Mouse (Mus musculus) neural tube, embryonic 13.5 days (tissue): ENCODE measurements around the gene Mob1b. TPM values are rescaled to one million over a fixed set of nuclear protein-coding genes. Genes with fewer than 3 reads are reported as not detected.
A peak's percentile ranks its signal among the peaks of the same experiment; 100 is the strongest.

Source experiments
- ATAC-seq: fragments of 200-750 bp; cut with Nextera tagmentation; 2 replicates; pipeline ENCODE4 v1.8.0; 2017; ENCODE audit warnings: low read depth, mild to moderate bottlenecking, moderate TSS enrichment, moderate library complexity
- H3K27ac ChIP-seq: fragments of 300-500 bp; sonication (generic); replicated peaks from 2 replicates; pipeline ENCODE4 v1.5.1; 2015; ENCODE audit warnings: moderate library complexity, mild to moderate bottlenecking, inconsistent platforms
- H3K27me3 ChIP-seq: fragments of 300-500 bp; sonication (generic); 2 replicates; pipeline ENCODE4 v1.6.1; 2015; ENCODE audit warnings: mild to moderate bottlenecking, inconsistent platforms
- H3K36me3 ChIP-seq: fragments of 300-500 bp; sonication (generic); 2 replicates; pipeline ENCODE4 v1.6.1; 2015; ENCODE audit warnings: mild to moderate bottlenecking, inconsistent platforms
- H3K4me1 ChIP-seq: fragments of 300-500 bp; sonication (generic); replicated peaks from 2 replicates; pipeline ENCODE4 v1.6.1; 2015; ENCODE audit warnings: inconsistent platforms
- H3K4me2 ChIP-seq: fragments of 300-500 bp; sonication (generic); 2 replicates; pipeline ENCODE4 v1.6.1; 2015; ENCODE audit warnings: inconsistent platforms, mild to moderate bottlenecking, moderate library complexity
- H3K4me3 ChIP-seq: fragments of 300-500 bp; sonication (generic); 2 replicates; pipeline ENCODE4 v1.5.1; 2015; ENCODE audit warnings: mild to moderate bottlenecking, inconsistent platforms
- H3K9ac ChIP-seq: fragments of 300-500 bp; sonication (generic); 2 replicates; pipeline ENCODE4 v1.6.1; 2015; ENCODE audit warnings: moderate library complexity, mild to moderate bottlenecking, inconsistent platforms
- H3K9me3 ChIP-seq: fragments of 300-500 bp; sonication (generic); 2 replicates; pipeline ENCODE4 v1.6.1; 2016; ENCODE audit warnings: inconsistent platforms
- WGBS: fragments of 180-500 bp; shearing (Covaris S2); methylation state at CpG from one replicate; pipeline ENCODE4 v1.1.7; 2015; 5-methylcytosine and 5-hydroxymethylcytosine counted together
- polyA plus RNA-seq: library from polyadenylated mRNA; unstranded; fragments of >200 nt; fragmentation: Nextera tagmentation; extraction: Ambion mirVana; gene quantifications from 2 replicates; pipeline ENCODE4 v1.2.1, GENCODE M21; 2015

The Mob1b gene
- polyA plus RNA-seq, 1 experiment from 2014 or later: 9.8 TPM

DNA sequence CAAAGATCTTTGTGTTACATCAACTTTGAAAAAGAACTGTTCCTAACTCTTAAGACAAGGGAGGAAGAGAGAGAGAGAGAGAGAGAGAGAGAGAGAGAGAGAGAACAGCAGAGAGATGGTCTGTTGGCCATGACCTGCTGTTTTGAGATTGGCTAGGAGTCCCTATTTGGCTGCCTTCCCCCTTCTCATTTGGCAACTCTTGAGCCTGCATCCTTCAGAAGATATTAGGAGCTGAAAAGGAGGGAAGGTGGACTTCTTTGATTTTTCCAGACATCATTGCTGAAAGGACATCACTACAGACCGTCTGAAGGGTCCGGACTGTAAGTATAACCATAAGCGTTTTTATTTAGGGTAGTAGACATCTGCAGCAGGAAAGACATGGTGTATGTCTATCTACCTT, 73.0 kb downstream of the Mob1b start:
- Histone ChIP-seq H3K9me3 (no peaks in the 10 kb centered on the region), H3K27me3 (no peaks in the 10 kb centered on the region), H3K4me2 (no peak overlapping the region), H3K4me1 (0 out of 2 replicates have a peak, but pooled peaks cover 4% of the 10 kb centered on the region), H3K27ac (no peak overlapping the region), H3K4me3 (no peak overlapping the region), H3K9ac (no peak overlapping the region), H3K36me3 (no peaks in the 10 kb centered on the region)
- WGBS: 96% methylated on average over 3 of the region's 3 CpGs
- ATAC-seq: no peak

DNA sequence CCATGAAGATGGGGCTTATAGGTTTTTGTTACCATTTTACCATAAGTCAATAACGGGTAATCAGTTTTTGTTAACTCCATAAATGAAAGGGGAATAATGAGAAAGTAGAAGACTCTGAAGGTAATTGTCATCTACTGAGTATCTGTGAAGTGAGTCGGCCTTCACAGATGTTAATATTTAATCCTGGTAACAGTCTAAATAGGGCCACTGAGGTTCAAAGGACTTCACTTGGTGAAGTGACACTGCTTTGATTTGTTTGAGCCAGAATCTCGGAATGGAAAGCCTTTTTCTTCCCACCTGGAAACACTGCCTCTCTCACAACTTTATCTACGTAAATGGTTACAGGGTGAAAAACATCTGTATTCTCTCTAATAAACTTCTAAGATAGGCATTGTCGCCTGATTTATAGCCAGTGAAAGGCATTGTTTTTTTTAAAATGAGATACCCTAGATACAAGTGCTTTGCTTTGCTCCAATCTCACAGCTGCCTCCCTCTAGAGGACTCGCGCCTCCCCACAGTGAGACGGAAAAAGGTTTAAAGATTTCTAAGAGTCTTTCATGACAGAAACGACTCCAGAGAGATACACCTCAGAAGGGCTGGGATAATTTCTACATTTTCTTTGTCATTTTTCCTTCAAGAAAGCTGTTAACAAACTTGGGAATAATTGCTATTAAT, 75.4 kb downstream of the Mob1b start:
- H3K9me3 ChIP-seq: no peaks in the 10 kb centered on the region
- ATAC-seq: no peak
- no peaks in the 10 kb centered on the region for H3K27me3 ChIP-seq
- no peak overlapping the region for H3K9ac ChIP-seq
- 32% methylated on average over 9 of the region's 9 CpGs for WGBS
- 0 out of 2 replicates have a peak overlapping the region, but pooled peaks have one; percentile 4 for H3K4me2 ChIP-seq
- H3K4me1 ChIP-seq: 0 out of 2 replicates have a peak, but pooled peaks cover 4% of the 10 kb centered on the region
- H3K4me3 ChIP-seq: no peak overlapping the region
- no peak overlapping the region for H3K27ac ChIP-seq
- no peaks in the 10 kb centered on the region for H3K36me3 ChIP-seq

GRCm38 (mm10) chr5:88796588-88796987, 75.9 kb downstream of the Mob1b start:
- Histone ChIP-seq H3K27ac (no peak overlapping the region), H3K27me3 (no peaks in the 10 kb centered on the region), H3K4me3 (no peak overlapping the region), H3K4me1 (0 out of 2 replicates have a peak, but pooled peaks cover 4% of the 10 kb centered on the region), H3K4me2 (0 out of 2 replicates have a peak overlapping the region, but pooled peaks have one; percentile 4), H3K36me3 (no peaks in the 10 kb centered on the region), H3K9ac (no peak overlapping the region), H3K9me3 (no peaks in the 10 kb centered on the region)
- no peak for ATAC-seq
- WGBS: 57% methylated on average over 11 of the region's 11 CpGs

- Histone ChIP-seq H3K4me1 (0 out of 2 replicates have a peak, but pooled peaks cover 4% of the 10 kb centered on the region), H3K27me3 (no peaks in the 10 kb centered on the region), H3K36me3 (no peaks in the 10 kb centered on the region), H3K4me3 (no peak overlapping the region), H3K9ac (no peak overlapping the region), H3K4me2 (no peak overlapping the region), H3K27ac (no peak overlapping the region), H3K9me3 (no peaks in the 10 kb centered on the region)
- no peak for ATAC-seq
- WGBS: 76% methylated on average over 6 of the region's 6 CpGs
These were observed 76.5 kb downstream of the Mob1b start for GRCm38 (mm10) chr5:88797121-88797520.

DNA sequence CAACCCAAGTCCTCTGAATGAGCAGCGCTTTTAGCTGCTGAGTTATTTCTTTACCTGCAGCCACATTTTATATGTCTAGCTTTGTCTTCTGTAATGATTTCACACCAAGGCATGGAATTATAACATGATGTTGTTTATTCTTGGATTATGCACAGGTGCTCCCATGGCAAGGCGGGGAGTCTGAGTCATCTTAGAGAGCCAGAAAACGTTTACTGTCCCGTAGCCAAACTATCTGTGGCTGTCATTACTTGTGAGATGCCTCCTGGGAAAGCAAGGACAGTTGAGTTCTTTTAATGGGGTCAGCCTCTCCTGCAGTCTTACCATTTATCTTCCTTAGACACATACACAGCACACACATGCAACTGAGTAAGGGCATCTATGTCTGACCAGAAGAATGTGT, 85.0 kb downstream of the Mob1b start:
- WGBS: 89% methylated on average over 4 of the region's 4 CpGs
- H3K4me1 ChIP-seq: no peaks in the 10 kb centered on the region
- H3K4me2 ChIP-seq: no peak overlapping the region
- no peak for ATAC-seq
- no peak overlapping the region for H3K9ac ChIP-seq
- H3K36me3 ChIP-seq: no peaks in the 10 kb centered on the region
- no peaks in the 10 kb centered on the region for H3K9me3 ChIP-seq
- no peaks in the 10 kb centered on the region for H3K27me3 ChIP-seq
- H3K4me3 ChIP-seq: no peak overlapping the region
- no peak overlapping the region for H3K27ac ChIP-seq

DNA sequence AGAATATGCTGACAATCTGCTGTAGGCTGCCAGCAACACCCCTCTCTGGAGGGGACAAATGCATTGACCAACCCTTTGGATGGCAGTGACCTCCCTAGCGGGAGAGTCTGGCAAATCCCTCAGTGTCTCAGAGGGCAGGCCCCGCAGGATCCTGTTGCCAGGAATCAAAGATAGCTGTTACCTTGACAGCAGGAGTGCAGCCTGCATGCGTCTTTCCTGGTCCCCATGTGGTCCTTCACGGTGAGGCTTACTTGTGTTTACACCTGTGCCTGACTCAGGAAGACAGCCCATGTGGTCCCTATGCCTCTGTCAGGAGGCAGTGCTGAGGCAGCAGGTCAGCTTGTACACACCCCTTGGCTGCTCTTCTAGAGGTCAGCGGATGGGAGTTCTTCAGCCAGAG, 85.6 kb downstream of the Mob1b start:
- H3K36me3 ChIP-seq: no peaks in the 10 kb centered on the region
- H3K4me1 ChIP-seq: no peaks in the 10 kb centered on the region
- no peak overlapping the region; the same call in 1 of the 2 replicates for H3K9ac ChIP-seq
- no peak overlapping the region for H3K4me2 ChIP-seq
- no peak overlapping the region for H3K4me3 ChIP-seq
- no peak overlapping the region for H3K27ac ChIP-seq
- WGBS: 37% methylated on average over 5 of the region's 5 CpGs
- H3K27me3 ChIP-seq: no peaks in the 10 kb centered on the region
- ATAC-seq: no peak
- H3K9me3 ChIP-seq: no peaks in the 10 kb centered on the region

GRCm38 (mm10) chr5:88807342-88807741, 86.7 kb downstream of the Mob1b start:
- no peaks in the 10 kb centered on the region for H3K9me3 ChIP-seq
- WGBS: 29% methylated on average over 9 of the region's 9 CpGs
- no peaks in the 10 kb centered on the region for H3K36me3 ChIP-seq
- H3K27me3 ChIP-seq: no peaks in the 10 kb centered on the region
- no peak overlapping the region for H3K4me2 ChIP-seq
- no peak overlapping the region for H3K9ac ChIP-seq
- H3K4me3 ChIP-seq: no peak overlapping the region
- ATAC-seq: no peak
- no peak overlapping the region for H3K27ac ChIP-seq
- H3K4me1 ChIP-seq: no peaks in the 10 kb centered on the region

- Histone ChIP-seq H3K4me2 (no peak overlapping the region), H3K9ac (no peak overlapping the region), H3K27ac (no peak overlapping the region), H3K36me3 (no peaks in the 10 kb centered on the region), H3K4me1 (no peaks in the 10 kb centered on the region), H3K4me3 (no peak overlapping the region), H3K27me3 (no peaks in the 10 kb centered on the region), H3K9me3 (no peaks in the 10 kb centered on the region)
- WGBS: 86% methylated on average over 2 of the region's 2 CpGs
- no peak for ATAC-seq
These were observed 92.5 kb downstream of the Mob1b start for GRCm38 (mm10) chr5:88813188-88813587.

Other genes with a start within 250 kb of the Mob1b start
- not detected in 2 replicates for gene Enam, start 232.9 kb upstream of the Mob1b start, polyA plus RNA-seq
- gene Jchain, start 193.0 kb upstream of the Mob1b start, polyA plus RNA-seq: 0.17 and 0.29 TPM in 2 replicates
- 52.0 and 52.3 TPM in 2 replicates for gene Utp3, start 166.4 kb upstream of the Mob1b start, polyA plus RNA-seq
- gene Rufy3, start 155.8 kb upstream of the Mob1b start, polyA plus RNA-seq: 291 TPM in 2 replicates
- gene Grsf1, start 44.7 kb upstream of the Mob1b start, polyA plus RNA-seq: 70.3 and 76.2 TPM in 2 replicates
- 60.7 and 72.3 TPM in 2 replicates for gene Dck, start 44.1 kb downstream of the Mob1b start, polyA plus RNA-seq
- 5.9 and 6.2 TPM in 2 replicates for gene Slc4a4, start 166.0 kb downstream of the Mob1b start, polyA plus RNA-seq